Mouse (Mus musculus): ENCODE results near the gene St6galnac3.

The St6galnac3 gene

DNA sequence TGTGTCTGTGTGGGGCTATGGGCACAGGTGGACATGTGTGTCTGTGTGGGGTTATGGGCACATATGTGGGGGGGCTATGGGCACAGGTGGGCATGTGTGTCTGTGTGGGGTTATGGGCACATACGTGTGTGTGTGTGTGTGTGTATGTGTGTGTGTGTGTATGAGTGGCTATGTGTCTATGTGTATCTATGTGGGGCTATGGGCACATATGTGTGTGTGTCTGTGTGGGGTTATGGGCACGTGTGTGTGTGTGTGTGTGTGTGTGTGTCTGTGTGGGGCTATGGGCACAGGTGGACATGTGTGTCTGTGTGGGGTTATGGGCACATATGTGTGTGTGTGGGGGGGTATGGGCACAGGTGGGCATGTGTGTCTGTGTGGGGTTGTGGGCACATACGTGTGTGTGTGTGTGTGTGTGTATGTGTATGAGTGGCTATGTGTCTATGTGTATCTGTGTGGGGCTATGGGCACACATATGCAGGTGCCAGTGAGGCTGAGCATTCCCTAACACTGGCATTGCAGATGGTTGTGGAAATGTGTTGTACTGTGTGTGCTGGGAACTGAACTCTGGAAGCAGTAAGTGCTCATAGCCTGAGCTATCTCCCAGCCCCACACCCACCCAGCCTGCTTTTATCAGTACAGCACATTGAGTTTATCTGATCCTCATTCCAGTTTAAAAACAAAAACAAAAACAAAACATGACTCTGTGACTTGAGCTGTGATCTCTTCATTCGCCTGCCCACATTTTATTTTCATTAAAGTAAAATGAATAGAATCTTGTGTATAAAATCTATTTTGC is 8.6 kb upstream of the St6galnac3 start:
- no peak for DNase-seq (ENCODE audit: extremely low read depth, low read depth)

DNA sequence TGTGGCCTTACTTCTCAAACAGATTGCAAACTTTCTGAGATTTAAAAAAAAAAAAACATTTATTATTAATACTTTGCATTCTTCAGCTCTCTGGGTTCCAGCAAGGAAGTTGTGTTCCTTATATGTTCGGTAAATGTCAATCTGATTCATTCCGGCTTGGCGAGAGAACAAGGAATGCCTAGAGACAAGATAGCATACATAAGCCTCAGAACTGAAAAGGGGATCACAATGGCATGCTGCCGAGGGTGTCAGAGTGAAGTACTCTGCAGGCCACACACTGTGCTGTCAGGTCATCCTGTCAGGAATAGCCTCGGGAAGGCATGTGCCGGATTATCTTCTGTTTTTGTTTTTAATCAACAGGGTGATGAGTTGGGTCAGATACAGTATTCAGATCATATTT is 7.8 kb upstream of the St6galnac3 start:
- no peak for DNase-seq (ENCODE audit: extremely low read depth, low read depth)

DNA sequence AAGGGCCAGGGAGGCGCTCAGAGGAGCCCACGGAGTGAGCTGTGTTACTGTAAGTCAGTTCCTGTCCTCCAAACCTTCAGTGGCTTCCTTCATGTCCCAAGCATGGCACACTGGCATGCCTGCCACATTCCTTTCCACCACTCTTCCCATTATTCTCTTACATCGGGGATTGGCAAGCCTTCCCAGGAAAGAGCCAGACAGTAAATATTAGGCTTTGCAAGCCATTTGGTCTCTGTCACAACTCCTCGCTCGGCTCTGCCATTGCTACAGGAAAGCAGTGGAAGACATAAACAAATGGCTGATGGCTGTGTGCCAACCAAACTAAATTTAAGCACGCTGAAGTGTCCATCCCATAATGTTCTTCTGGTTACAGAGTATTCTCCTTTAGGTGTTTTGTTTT is 7.1 kb upstream of the St6galnac3 start:
- no peak for DNase-seq (ENCODE audit: extremely low read depth, low read depth)

DNA sequence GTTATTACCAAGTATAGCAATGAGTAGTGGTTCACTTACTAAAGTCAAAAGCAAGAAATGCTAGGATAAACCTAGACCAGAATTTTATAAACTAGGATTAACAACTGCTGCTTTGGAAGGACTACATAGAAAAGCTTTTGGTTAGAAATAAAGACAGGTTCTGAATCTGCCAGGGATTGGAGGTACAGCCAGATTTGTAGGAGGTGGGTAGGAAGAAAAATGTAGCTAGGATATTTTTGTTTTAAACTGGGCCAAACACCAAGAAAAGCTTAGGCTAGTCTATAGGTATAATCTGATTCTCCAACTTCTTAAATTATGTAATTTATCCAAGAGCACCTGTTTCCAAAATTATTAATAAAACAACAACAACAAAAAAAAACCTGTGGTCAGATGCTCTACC is 3.6 kb upstream of the St6galnac3 start:
- DNase-seq (ENCODE audit: extremely low read depth, low read depth): no peak

DNA sequence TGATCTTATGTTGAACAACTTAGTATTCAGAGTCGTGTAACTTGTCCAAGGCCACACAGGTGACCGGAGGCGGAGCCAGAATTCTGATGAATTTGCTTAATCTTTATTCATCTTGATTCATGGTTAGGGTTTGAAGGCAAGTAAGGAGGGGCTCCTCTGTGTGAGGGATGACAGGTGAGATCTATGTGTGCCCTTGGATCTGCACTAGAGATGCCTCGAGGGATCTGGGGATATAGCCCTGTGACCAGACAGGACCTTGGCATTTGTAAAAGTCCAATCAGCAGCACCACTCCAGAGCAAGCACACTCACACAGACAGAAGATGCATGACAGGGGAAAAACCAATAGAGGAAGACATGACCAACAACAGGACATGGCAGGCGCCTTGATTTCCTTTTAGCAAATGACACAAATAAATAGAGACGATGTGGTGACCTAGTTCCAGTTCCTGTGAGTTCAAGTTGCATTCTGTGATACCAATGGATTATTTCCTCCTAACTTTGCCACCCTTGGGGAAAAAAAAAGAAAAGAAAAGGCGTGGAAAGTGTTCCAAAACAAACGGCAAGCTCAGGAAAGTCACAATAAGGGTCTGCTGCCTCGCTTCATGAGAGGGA is 1.4 kb downstream of the St6galnac3 start:
- DNase-seq (ENCODE audit: extremely low read depth, low read depth): no peak

DNA sequence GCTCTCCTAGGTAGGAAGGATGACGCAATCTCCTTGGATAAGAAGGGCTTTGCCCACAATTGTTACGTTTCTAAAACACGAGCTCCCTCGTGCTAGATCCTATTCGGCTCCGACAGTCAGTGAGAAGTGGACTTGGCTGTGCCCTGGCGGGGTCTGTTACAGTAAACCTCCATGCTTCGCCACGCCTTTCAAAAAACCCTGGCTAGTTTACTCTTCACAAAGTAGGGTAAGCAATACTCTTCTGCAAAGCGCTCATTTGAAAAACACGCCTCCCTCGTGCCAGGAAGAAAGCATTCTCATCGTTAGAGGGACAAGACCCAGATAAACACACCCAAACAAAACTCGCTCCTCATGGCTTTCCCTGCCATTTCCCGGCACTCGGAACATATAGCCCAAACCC is 3.4 kb downstream of the St6galnac3 start:
- peak; percentile 54 for DNase-seq (ENCODE audit: extremely low read depth, low read depth)

DNA sequence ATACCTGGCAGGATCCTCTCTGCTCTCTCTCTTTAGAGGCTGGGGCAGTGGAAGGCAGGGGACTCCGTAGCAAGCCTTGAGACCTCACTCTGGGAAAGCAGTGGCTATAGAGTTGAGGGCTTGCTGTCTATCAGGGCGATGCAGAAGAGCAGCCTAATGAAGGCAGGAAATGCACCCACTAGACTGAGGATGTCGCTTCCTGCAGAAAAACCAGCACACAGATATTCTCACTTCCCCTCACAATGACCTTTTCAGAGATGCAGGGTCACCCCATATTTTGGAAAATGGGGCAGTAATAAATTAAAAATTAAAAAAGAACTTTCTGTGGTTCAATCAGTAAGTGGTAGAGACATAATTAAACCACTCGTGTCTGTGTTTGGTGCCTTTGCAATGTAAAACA is 4.1 kb downstream of the St6galnac3 start:
- peak; percentile 67 for DNase-seq (ENCODE audit: extremely low read depth, low read depth)

DNA sequence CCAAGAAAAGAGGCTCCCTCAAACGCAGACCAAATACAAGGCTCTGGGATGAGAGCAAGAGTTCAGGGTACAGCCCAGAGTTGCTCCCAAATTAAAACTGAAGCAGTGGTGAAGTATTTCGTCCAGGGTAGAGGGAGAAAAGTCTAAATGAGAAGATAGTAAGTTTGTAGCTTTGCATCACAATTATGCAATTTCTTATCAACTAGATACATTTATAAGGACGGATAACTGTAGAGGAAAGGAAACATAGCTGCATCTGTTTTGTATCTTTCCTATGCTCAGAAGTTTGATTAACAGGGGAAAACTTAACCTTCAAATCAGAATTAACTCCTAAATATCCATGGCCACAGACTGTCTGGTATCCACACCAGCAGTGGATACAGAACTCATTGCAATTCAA is 4.7 kb downstream of the St6galnac3 start:
- DNase-seq (ENCODE audit: extremely low read depth, low read depth): no peak

DNA sequence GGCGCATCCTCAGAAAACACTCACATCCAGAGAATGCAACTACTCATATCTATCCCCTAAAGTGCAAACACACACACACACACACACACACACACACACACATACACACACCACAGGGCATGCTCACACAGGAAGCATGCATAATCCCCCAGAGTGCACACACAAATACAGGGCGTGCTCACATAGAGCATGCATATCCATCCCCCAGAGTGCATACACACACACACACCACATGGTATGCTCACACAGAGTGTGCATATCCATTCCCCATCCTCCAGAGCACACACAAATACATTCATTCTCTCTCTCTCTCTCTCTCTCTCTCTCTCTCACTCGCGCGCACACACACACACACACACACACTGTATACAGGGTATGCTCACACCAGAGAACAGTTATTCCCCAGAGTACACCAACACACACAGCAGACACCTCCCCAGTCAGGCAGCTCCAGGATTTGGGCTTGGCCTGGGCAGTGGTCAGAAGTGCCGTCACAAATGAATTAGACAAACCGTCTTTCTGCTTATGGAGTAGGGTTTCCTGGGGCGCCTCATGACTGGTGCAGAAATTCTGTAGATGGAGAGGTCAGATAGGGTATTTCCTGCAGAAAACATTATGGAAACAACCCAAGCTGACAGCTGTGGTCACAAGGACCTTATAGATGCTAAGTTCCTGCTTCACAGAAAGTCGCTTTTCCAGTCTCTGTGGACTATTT is 5.6 kb downstream of the St6galnac3 start:
- DNase-seq (ENCODE audit: extremely low read depth, low read depth): peak; percentile 27

DNA sequence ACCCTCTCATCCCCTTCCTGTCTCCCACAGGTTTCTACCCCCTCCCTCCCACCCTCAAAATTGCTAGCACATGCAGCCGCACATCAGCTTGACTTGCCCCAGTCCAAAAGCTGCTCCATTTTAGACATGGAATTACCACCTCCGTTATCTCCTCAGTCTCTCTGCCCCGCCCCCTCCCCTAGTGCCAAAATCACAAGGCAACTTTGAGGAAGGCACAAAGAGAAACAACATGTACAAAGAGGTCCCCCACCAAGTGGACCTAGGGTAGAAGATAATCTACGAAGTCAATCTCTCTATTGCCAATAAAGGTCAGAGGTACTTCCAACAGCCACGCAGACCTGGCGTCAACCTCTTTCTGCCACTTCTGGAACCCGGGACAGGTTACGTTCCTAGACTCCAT is 6.2 kb downstream of the St6galnac3 start:
- no peak for DNase-seq (ENCODE audit: extremely low read depth, low read depth)

DNA sequence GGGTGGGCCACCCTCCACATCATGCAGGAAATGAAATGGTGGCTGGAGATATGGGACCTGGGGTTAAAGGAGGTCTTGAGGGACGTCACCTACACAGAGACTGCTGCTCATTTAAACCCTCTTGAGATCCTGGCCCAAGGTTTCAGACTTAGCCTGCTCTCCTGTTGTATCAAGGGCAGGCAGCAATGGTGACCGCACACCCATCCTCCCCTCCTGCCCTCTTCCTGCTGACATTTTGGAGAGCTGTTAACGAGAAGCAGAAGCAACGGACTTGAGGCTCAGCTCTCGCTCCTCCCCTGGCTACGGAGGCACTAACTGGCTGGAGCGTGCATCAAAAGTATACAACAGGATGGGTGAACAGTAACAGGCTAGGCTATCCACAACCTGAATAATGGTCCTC is 7.2 kb downstream of the St6galnac3 start:
- DNase-seq (ENCODE audit: extremely low read depth, low read depth): no peak

DNA sequence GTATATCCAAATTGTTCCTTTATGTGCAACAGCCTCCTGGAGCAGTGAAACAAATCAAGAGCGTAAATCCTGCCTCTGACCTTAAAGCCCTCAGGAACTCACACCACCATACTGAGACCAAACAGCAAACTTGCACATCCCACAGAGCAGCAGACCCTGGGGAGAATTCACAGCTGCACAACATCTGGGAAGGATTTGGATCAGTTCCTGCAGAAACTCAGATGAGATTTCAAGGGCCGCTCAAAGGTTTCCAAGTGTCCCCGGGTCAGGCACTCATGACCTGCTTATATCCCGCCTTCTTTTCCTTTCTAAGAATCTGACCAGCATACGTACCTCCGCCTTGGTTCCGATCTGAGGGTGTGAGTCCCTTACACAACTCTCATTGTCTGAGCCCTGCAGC is 9.3 kb downstream of the St6galnac3 start:
- DNase-seq (ENCODE audit: extremely low read depth, low read depth): no peak

DNA sequence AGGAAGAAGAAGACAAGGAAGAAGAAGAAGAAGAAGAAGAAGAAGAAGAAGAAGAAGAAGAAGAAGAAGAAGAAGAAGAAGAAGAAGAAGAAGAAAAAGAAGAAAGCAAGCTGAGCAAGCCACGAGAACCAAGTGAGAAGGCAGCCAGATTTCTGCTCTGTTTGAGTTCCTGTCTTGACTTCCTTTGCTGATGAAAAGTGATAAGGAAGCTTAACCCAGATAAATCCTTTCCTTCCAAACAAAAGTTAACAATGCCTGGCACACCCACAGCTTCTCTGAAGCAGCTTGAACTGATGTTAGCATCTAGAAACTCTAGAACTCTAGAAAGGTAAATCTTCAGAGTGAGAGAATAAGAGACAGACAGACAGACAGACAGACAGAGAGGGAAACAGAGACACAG is 14.4 kb downstream of the St6galnac3 start:
- no peak for DNase-seq (ENCODE audit: extremely low read depth, low read depth)

DNA sequence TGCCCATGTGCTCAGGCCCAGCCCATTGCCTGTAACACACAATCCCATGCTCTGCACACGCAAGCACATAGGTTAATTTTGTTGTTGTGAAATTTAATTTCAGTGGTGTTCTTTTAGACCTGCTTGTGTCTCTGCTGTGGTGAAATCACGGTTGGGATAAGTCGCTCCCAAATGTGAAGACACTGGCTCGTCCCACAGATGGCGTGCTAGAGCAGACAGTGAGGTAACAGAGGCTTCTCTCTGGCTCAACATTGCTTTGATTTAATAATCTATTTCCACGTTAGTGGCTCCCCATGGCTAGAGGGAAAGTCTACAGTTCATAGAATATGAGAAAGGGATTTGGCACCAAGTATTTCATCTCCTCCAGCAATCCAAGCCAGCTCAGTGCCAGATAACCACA is 17.3 kb downstream of the St6galnac3 start:
- DNase-seq (ENCODE audit: extremely low read depth, low read depth): no peak

DNA sequence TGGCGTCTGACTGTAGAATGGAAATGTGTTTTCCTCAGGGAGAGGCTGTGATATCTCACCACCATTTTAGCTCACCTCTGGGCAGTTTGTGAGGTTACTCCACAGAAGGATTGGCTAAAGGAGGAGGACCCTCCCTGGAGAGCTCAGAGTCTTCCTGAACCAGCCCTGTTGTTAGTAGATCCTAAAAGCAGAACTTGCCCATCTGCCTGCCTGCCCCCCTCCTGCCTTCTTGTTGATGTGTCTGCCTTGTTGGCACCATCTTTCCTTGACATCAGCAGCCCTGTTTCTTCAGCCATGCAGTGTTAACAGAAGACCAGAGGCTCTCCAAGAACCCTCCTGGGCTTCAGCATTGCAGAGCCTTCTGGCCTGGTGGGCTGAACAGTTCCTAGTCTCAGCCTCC is 18.1 kb downstream of the St6galnac3 start:
- DNase-seq (ENCODE audit: extremely low read depth, low read depth): no peak

DNA sequence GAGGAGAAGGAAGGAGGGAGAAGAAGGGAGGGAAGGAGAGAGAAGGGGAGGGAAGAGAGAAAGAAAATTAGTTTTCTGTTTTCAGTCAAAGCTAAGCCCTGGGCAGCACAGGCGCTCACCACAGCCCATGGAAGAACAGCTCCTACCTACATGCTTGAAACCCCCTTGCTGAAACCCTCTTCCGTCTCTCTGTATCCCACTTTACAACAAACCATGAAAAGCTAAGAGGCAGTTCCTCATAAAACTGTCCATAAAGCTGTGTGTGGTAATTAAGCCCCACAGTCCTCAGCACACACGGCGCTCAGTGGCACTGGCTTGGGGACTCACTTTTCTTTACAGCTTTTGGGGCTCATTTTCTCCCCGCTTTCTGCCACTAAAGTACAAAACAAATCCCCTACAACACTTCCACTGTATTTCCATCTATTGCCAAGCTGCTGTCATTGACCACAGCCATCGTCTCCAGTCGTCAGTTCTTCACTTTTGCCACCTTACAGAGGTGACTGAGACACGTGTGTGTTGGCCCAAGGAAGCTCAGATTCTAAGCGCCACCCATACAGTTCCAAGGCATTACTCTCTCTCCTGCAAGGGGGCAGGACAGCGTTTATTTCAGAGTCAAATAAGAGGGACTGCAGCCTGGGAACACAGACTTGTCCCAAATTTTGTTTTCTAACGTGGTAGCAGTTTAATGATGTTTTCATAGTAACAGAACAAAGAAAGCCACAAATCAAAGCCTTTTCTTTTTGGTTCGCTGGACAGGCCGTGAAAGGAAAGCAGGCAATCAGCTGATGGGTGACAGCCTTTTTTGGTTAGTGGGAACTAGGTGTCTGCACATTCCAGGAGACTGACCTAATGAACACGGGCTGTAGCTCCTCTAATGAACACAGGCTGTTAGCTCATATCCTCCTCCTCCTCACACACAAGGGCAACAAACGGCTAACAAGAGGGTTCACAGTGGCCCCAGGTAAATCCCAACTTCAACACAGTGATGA is 22.9 kb downstream of the St6galnac3 start:
- no peak for DNase-seq (ENCODE audit: extremely low read depth, low read depth)

DNA sequence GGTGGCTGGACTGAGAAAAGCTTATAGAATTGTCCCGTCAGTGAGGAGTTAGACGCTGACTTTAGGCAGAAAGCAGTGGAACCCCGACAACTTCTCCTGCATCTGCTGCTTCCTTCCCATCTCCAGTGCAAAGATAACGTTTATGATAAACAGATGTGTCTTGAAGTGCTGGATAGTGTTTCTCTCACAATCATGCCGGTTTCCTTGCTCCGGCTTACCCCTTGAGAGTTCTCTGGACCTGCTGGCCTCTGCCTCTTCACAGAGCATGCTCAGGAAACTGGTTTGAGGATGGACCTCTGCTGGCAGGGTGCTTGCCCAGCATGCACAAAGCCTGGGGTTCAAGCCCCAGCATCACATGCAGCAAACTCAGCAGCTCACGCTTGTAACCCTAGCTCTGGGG is 23.8 kb downstream of the St6galnac3 start:
- DNase-seq (ENCODE audit: extremely low read depth, low read depth): no peak

DNA sequence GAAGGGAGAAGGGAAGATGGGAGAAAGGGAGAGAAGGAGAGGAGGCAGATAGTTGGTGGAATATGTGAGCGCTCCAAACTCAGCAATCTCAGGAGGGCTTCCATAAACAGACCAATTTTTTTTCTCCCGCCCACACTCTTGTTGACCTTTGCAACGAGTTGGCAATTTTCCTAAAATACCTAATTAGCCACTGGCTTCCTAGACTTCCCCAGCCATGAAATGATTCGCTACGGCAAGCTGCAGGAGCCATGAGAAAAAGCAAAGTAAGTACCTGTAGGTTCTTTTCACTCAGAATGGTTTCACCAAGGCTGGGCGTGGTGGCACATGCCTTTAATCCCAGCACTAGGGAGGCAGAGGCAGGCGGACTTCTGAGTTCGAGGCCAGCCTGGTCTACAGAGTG is 25.9 kb downstream of the St6galnac3 start:
- DNase-seq (ENCODE audit: extremely low read depth, low read depth): no peak

DNA sequence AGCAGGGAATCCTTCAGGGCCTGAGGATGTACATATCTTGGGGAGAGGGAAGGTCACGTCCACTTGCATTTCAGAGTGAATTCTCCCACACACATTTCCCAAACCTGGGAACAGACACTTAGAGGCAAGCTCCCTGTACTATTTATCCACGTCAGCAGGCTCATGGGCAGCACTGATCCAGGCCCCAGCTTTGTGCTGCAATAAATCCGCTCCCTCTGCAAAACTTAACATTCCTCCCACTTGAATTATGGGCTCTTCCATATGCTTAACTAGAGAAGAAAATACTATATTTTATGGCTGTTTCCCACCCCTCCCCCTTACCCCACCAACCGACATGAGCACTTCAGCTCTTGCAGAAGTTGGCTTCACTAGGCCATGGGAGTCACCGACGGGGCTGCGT is 32.0 kb downstream of the St6galnac3 start:
- DNase-seq (ENCODE audit: extremely low read depth, low read depth): no peak

DNA sequence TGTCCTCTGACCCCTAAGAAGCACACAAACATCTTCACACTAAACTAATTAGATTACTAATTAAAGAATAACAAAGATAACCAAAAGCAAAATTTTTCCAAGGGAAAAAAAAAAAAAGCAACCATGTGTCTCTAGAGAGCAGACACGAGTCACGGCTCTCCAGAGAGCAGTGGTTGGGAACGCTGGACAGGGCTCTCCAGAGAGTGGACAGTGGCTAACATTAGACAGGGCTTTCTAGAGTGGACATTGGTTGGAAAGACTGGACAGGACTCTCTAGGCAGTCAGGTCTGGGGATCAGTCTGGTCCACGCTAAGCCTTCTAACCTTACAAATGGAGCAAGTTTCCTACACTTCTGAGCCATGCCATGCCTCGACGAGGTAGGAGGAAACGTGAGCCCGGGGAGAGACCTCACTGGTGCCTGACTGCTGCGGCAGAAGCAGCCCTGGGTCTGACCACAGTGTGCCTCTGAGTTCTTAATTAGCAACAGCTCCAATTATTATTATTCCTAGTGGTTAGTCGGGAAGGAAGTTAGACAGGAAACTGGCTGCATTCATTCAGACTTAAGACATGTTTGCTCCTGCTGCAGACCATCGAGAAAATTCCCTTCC is 32.7 kb downstream of the St6galnac3 start:
- DNase-seq (ENCODE audit: extremely low read depth, low read depth): no peak

DNA sequence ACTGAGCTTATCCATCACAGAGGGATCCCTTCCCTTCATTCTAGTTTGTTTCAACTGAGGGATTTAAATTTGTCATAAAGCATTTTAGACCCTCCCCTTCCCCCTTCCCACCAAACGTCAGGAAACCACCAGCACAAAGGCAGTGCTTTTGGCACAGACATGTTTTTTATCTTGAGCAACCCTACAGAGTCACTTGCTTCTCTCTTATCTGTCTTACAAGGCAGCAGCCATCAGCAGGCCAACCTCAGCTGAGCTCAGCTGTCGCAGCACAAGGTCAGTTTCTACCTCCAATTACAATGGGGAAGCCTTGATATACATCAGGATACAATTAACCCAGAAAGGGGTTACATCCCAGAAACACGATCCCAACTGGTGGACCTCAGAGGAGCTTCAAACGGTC is 33.4 kb downstream of the St6galnac3 start:
- DNase-seq (ENCODE audit: extremely low read depth, low read depth): peak; percentile 89
